Mouse (Mus musculus) heart, embryonic 14.5 days (tissue): ENCODE data around the gene Mars. TPM values are rescaled to one million over a fixed set of nuclear protein-coding genes. Genes with fewer than 3 reads are reported as not detected.

Experiments
- ATAC-seq: fragments of 200-750 bp; cut with Nextera tagmentation; 2 replicates; pipeline ENCODE4 v1.8.0; 2017; ENCODE audit warnings: low read depth, moderate TSS enrichment; ENCODE audit not compliant: insufficient number of reproducible peaks, insufficient read depth, low FRiP score
- H3K27ac ChIP-seq, 2 experiments: fragments of 200-500 bp in 1 of 2; fragments of 300-500 bp in 1 of 2; sonication (generic) in 1 of 2; replicated peaks in 1 of 2; 2 replicates each; pipeline ENCODE4 v1.5.1; 2012 to 2014; ENCODE audit warnings: low read depth in 2 of 2, low read length in 2 of 2, control low read depth in 1 of 2, mild to moderate bottlenecking in 1 of 2, mixed read lengths in 1 of 2; ENCODE audit not compliant: control insufficient read depth in 1 of 2, insufficient read depth in 1 of 2
- H3K27me3 ChIP-seq: fragments of 300-500 bp; sonication (generic); 2 replicates; pipeline ENCODE4 v1.6.1; 2014; ENCODE audit warnings: mild to moderate bottlenecking, low read length, control low read depth; ENCODE audit not compliant: control insufficient read depth, insufficient read depth
- H3K36me3 ChIP-seq: fragments of 300-500 bp; sonication (generic); 2 replicates; pipeline ENCODE4 v1.6.1; 2014; ENCODE audit warnings: mild to moderate bottlenecking, control low read depth, low read length, mixed read lengths; ENCODE audit not compliant: control insufficient read depth, insufficient read depth
- H3K4me1 ChIP-seq, 2 experiments: fragments of 200-500 bp in 1 of 2; fragments of 300-500 bp in 1 of 2; sonication (generic) in 1 of 2; 2 replicates each; pipeline ENCODE4 v1.6.1; 2012 to 2014; ENCODE audit warnings: low read length in 2 of 2, control low read depth in 1 of 2, mixed read lengths in 1 of 2; ENCODE audit not compliant: control insufficient read depth in 2 of 2, insufficient read depth in 2 of 2
- H3K4me2 ChIP-seq: fragments of 300-500 bp; sonication (generic); 2 replicates; pipeline ENCODE4 v1.6.1; 2014; ENCODE audit warnings: mild to moderate bottlenecking, low read length
- H3K4me3 ChIP-seq, 2 experiments: fragments of 200-500 bp in 1 of 2; fragments of 300-500 bp in 1 of 2; sonication (generic) in 1 of 2; 2 replicates each; pipeline ENCODE4 v1.5.1; 2012 to 2014; ENCODE audit warnings: low read length in 2 of 2, mild to moderate bottlenecking in 2 of 2, control low read depth in 1 of 2, low read depth in 1 of 2, moderate library complexity in 1 of 2; ENCODE audit not compliant: control insufficient read depth in 1 of 2, insufficient read depth in 1 of 2
- H3K9ac ChIP-seq: fragments of 300-500 bp; sonication (generic); 2 replicates; pipeline ENCODE4 v1.6.1; 2014; ENCODE audit warnings: mild to moderate bottlenecking, low read length
- H3K9me3 ChIP-seq: fragments of 300-500 bp; sonication (generic); 2 replicates; pipeline ENCODE4 v1.6.1; 2016; ENCODE audit warnings: low read length, control low read depth; ENCODE audit not compliant: control insufficient read depth
- WGBS: fragments of 180-500 bp; shearing (Covaris S2); extraction: QIAGEN DNeasy Blood & Tissue Kit; methylation state at CpG from one replicate; pipeline ENCODE4 v1.1.7; 2014; 5-methylcytosine and 5-hydroxymethylcytosine counted together
- polyA plus RNA-seq: library from polyadenylated mRNA; unstranded; fragments of >200 nt; fragmentation: Nextera tagmentation; extraction: Ambion mirVana; gene quantifications from 2 replicates; pipeline ENCODE4 v1.2.1, GENCODE M21; 2014

The Mars gene
- polyA plus RNA-seq, 1 experiment from 2014 or later = 76.1 TPM

DNA sequence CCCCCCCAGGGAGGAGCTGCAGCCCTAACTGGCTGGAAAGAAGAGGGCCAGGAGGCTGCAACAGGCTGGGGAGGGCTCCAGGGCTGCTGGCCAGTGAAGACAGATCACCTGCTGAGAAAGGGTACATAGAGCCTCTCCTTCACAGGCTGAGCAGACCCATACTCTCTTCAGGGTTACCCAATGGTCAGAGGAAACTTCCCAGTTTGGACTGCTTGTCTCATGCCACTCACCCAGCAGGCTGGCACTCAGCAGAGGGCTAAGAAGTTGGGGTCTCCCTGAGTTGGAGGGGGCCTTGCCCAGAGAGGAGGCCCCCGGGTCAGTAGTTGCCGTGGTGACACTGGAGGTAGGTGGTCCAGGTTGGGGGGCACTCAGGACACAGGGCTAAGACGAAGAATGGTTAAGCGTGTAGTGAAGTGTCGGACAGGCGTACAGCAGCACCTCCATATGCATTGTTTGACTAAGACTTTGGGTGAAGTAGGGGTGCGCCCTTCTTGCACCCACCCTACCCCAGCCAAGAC, 27.4 kb downstream of the Mars start:
- Histone ChIP-seq H3K27me3 (no peaks in the 10 kb centered on the region), H3K9me3 (no peaks in the 10 kb centered on the region), H3K9ac (no peak overlapping the region), H3K4me2 (no peak overlapping the region), H3K4me1 (peaks cover 9 to 21% of the 10 kb centered on the region in 2 experiments; a peak in 3 of 4 replicates), H3K27ac (no peak overlapping the region), H3K36me3 (peaks cover 83% of the 10 kb centered on the region), H3K4me3 (no peak overlapping the region)
- ATAC-seq = no peak
- 90% methylated on average over 7 of the region's 7 CpGs for WGBS

GRCm38 (mm10) chr10:127282620-127283215, 28.9 kb downstream of the Mars start:
- H3K9ac ChIP-seq = no peak overlapping the region
- peaks cover 6 to 18% of the 10 kb centered on the region in 2 experiments; a peak in 3 of 4 replicates for H3K4me1 ChIP-seq

GRCm38 (mm10) chr10:127281316-127281715, 30.3 kb downstream of the Mars start:
- H3K4me3 ChIP-seq = no peak overlapping the region
- H3K4me1 ChIP-seq = peaks cover 0 to 4% of the 10 kb centered on the region in 2 experiments; a peak in 2 of 4 replicates
- H3K27ac ChIP-seq = no peak overlapping the region
- no peaks in the 10 kb centered on the region for H3K9me3 ChIP-seq
- no peaks in the 10 kb centered on the region for H3K27me3 ChIP-seq
- WGBS = 83% methylated on average over 8 of the region's 8 CpGs
- peaks cover 98% of the 10 kb centered on the region for H3K36me3 ChIP-seq
- no peak overlapping the region for H3K9ac ChIP-seq
- ATAC-seq = no peak
- no peak overlapping the region for H3K4me2 ChIP-seq

More at GRCm38 (mm10) chr10:127282620-127283215, 28.9 kb downstream of the Mars start:
- H3K36me3 ChIP-seq = peaks cover 96% of the 10 kb centered on the region
- H3K27ac ChIP-seq = 0 out of 4 replicates have a peak overlapping the region, but pooled peaks of 1 of the 2 experiments have one; percentile 1
- no peak for ATAC-seq
- H3K4me3 ChIP-seq = no peak overlapping the region
- no peaks in the 10 kb centered on the region for H3K27me3 ChIP-seq
- WGBS = 67% methylated on average over 13 of the region's 13 CpGs
- H3K4me2 ChIP-seq = no peak overlapping the region
- no peaks in the 10 kb centered on the region for H3K9me3 ChIP-seq

DNA sequence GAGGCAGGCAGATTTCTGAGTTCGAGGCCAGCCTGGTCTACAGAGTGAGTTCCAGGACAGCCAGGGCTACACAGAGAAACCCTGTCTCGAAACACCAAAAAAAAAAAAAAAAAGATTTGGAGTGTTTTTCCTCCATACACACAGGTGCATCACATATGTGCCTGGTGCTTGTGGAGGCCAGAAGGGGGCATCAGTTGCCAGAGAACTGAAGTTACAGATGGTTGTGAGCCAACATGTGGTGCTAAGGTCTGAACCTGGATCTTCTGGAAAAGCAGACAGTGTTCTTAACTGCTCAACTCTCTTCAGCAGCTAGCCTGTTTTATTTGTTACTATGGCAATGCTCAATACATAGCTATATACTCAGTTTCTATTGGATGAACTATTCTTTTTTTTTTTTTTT, 31.9 kb downstream of the Mars start:
- H3K4me1 ChIP-seq = no peaks in the 10 kb centered on the region
- H3K4me3 ChIP-seq = no peak overlapping the region
- no peaks in the 10 kb centered on the region for H3K27me3 ChIP-seq
- no peaks in the 10 kb centered on the region for H3K9me3 ChIP-seq
- H3K36me3 ChIP-seq = peaks cover 98% of the 10 kb centered on the region
- 80% methylated on average over 2 of the region's 2 CpGs for WGBS
- no peak overlapping the region for H3K9ac ChIP-seq
- ATAC-seq = no peak
- H3K4me2 ChIP-seq = no peak overlapping the region
- no peak overlapping the region for H3K27ac ChIP-seq

- Histone ChIP-seq H3K27me3 (no peaks in the 10 kb centered on the region), H3K9me3 (no peaks in the 10 kb centered on the region), H3K4me3 (no peak overlapping the region), H3K4me1 (no peaks in the 10 kb centered on the region), H3K4me2 (no peak overlapping the region), H3K27ac (no peak overlapping the region; a peak in 1 of 4 replicates), H3K36me3 (peaks cover 93% of the 10 kb centered on the region), H3K9ac (no peak overlapping the region)
- no peak for ATAC-seq
- 89% methylated on average over 11 of the region's 11 CpGs for WGBS
These were observed 37.1 kb downstream of the Mars start for GRCm38 (mm10) chr10:127274261-127275022.

GRCm38 (mm10) chr10:127272371-127272770, 39.2 kb downstream of the Mars start:
- no peak for ATAC-seq
- Histone ChIP-seq H3K27ac (no peak overlapping the region), H3K4me3 (no peak overlapping the region), H3K9me3 (no peaks in the 10 kb centered on the region), H3K4me1 (peaks cover 6 to 15% of the 10 kb centered on the region in 2 experiments), H3K36me3 (peaks cover 91% of the 10 kb centered on the region), H3K4me2 (no peak overlapping the region), H3K27me3 (no peaks in the 10 kb centered on the region), H3K9ac (no peak overlapping the region)
- WGBS = 91% methylated on average over 5 of the region's 5 CpGs

- 90% methylated on average over 4 of the region's 4 CpGs for WGBS
- no peak overlapping the region for H3K4me3 ChIP-seq
- H3K27me3 ChIP-seq = no peaks in the 10 kb centered on the region
- ATAC-seq = no peak
- peaks cover 67% of the 10 kb centered on the region for H3K36me3 ChIP-seq
- H3K9me3 ChIP-seq = no peaks in the 10 kb centered on the region
- no peak overlapping the region for H3K9ac ChIP-seq
- no peak overlapping the region for H3K4me2 ChIP-seq
- H3K4me1 ChIP-seq = peaks cover 10 to 20% of the 10 kb centered on the region in 2 experiments
- H3K27ac ChIP-seq = no peak overlapping the region
These were observed 41.7 kb downstream of the Mars start for GRCm38 (mm10) chr10:127269884-127270283.
